Mouse (Mus musculus) ovary, adult 18-20 months (tissue): ENCODE measurements around the gene Nkx2-1.

Source experiments
- DNase-seq: peaks from one replicate; pipeline ENCODE4 v3.0.0; 2022; ENCODE audit warnings: low spot score, mixed read lengths

The Nkx2-1 gene

DNA sequence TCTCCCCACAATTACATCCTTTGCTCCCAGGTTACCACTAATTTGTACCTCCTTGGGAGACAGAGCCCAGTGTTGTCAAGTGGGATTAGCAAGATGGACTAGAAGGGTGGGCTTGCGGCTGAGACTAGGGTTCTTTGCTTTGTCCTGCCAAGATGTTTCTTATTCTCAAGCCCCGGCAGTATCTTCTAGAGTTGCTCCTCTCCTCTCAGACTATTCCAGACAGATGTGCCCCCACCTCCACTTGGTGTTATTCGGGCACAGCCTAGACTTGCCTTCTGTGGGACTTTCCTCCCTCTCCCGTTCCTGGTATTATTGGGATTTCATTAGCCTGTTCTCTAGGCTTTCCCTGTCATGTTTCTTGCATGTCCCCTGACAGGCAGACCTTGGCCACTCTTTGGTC is 14.5 kb downstream of the Nkx2-1 start:
- DNase-seq = no peak

DNA sequence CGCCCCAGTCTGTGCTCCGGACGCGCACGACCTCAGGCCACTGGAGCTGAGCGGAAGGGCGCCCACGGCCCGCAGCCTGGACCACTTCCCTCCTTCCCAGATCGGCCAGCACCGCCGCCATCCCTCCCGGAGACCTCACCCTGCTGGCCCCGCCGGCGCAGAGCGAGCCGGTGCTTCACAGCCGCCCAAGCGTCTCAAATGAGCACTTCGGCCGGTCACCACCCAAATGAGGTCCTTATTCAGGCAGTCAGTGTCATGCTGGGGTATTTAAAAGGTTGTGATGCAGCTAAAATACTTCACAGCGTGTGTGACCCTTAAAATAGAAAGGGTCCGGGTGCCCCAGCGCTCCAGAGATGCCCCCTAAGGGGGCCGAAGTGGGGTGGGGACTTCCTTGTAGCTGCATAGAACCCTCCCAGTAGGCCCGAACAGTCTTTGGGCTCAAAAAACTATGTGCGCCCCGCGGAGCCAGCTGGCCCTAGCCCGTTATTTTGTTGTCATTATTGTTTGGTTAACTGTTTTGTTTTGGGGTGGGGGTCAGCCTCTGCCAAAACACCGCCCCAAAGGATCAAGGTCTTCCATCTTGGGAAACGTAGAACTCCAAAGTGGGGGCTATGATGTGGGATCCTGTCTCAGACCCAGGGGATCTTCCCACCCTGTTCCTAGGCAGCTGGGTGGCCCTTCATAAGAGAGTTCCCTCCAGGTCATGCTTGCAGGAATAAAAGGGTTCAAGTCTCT is 15.4 kb downstream of the Nkx2-1 start:
- no peak for DNase-seq

DNA sequence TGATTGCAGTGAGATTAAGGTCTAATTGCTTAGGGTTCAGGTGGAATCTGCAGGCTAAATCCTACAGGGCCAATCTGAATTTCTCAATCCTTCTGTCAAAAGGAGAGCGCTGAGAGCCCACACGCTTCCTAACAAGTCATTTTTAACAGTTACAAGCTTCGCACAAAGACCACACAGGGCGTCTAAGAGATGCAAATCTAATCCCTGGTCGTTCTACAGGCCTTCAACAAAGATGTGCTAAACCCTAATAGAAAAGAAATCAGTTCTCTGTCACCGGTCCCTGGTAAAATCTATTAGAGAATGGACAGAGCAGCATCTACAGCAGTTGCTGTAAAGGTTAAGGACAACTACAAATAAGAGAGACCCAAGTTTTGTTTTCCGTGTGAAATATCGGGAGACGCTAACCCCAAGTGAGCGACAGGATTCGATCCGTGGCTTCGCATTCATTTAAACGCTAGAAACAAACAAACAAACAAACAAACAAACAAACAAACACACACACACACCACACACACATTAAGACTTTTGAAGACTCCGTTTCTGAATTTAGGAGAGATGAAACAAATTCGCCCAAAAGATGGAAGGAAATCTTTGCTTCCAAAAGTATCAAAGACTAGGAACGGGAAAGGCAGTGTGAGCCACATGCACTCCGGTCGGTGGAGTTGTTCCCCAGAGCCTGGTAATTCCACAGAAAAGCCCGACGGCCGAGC is 16.2 kb downstream of the Nkx2-1 start:
- no peak for DNase-seq

DNA sequence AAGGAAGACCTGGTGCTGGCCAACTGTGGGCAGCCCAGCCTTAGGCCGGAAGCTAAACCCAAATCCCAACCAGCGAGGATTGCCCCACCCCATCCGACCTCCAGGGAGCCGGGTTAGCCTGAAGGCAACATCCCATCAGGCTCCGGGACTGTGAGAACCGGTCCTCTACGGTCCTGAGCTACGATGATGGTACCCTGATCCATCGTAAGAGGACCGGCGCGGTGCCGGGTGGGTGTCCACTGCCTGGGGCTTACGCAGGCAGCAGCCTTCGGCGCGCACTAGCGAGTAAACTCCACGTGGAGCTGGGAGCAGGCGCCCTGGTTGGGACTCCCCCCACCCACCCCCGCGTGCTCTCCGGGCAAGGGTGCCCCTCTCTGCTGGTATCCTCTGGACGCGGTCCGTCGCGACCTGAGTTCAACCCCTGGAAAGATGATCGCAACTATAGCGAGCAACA is 16.9 kb downstream of the Nkx2-1 start:
- no peak for DNase-seq

GRCm38 (mm10) chr12:56519071-56519737 is 17.5 kb downstream of the Nkx2-1 start:
- DNase-seq = no peak

- DNase-seq = no peak
These were observed 18.5 kb downstream of the Nkx2-1 start for GRCm38 (mm10) chr12:56518221-56518620.

DNA sequence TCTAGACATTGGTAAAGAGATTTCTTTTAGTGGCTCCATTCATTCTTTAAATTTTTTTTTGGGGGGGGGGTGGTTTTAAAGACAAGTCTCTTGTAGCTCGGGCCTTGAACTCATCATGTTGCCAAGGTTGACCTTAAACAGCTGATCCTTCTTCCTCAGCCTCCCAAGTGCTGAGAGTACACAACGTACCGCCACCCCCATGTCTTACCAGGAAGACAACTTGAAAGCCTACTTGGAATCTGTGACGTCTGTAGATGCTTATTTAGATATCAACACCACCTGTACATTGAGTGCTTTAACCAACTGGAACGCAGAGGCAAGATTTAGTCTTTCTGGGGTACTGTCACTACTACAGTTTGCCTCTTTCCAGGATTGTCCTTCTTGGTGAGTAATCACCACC is 21.9 kb downstream of the Nkx2-1 start:
- no peak for DNase-seq

- no peak for DNase-seq
These were observed 28.3 kb downstream of the Nkx2-1 start for GRCm38 (mm10) chr12:56508413-56508812.

DNA sequence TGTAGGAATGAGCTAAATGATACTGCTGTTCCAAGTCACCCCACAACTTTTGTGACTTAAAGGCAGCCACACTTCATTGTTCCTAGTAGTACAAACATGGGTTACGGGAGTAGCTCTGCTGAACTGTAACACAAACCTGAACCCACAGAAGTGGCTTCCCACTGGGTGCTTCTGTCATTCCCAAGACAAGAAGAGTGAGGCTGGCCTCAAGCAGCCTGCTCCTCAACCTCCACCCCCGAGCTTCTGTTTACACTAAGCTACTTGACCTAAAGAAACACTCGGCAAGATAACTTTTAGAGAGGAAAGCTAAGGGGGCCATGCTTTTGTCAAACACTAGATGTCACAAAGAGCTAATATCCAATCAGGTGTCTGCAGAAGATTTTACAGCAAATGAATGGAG is 49.7 kb downstream of the Nkx2-1 start:
- no peak for DNase-seq

DNA sequence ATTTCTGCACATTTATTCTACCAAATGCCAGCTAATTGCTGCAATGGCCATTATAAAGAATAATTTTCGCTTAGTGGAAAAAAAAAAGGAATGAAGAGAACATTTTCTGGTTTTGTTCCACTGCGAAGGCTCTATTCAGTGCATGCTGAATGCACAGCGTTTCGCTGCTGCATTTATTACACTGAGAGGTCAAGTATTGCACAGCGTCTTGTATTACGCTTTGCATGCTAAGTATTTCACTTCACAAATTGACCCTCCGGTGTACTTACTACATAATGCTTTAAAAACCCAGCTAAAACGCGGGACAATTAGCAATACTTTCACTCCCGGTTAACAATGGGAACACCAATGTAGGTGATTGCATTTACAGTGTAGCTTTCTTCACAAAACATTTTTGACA is 54.1 kb downstream of the Nkx2-1 start:
- DNase-seq = no peak
